Mouse (Mus musculus) cerebellum, adult 2 months (tissue): Measurements from ENCODE around the gene Irf2.

ENCODE experiments used
- CTCF ChIP-seq: fragments of 200-500 bp; IDR thresholded peaks from 2 replicates; pipeline ENCODE4 v1.5.1; 2011; ENCODE audit warnings: low read depth, mild to moderate bottlenecking, control low read depth, low read length, moderate library complexity, borderline replicate concordance; ENCODE audit not compliant: insufficient read depth
- POLR2A ChIP-seq: fragments of 200-500 bp; IDR thresholded peaks from 2 replicates; pipeline ENCODE4 v1.6.1; 2011; ENCODE audit warnings: low read length, control low read depth, borderline replicate concordance; ENCODE audit not compliant: insufficient read depth

DNA sequence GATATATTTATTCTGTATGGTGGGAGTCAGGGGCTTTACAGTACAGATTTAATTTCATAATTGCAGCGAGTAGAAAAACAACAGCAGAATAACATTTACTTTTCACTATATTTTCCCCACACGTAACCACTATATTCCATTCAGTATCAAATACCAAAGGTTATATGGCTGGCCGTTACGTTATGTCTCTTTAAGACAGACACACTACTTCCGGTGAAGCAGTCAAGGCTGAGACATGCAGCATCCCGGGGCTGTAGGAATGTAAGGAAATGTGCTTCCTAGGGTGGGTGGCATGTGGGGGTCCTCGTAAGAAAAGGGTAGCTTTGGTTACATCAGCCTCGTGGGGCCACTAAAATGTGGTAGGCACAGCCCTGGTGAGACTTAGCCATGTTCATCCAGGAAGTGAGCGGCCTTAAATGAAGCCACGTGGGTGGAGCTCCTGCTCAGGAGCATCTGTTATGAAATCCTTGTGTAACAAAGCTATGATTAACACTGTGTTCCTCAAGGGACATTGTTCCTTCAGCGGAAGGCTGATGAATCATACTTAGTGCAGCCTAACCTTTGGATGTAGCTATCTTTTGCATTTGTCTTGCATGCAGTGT lies 71.6 kb downstream of the Irf2 start:
- TF ChIP-seq CTCF (no peak), POLR2A (no peak)
